In the genomic region with DNA sequence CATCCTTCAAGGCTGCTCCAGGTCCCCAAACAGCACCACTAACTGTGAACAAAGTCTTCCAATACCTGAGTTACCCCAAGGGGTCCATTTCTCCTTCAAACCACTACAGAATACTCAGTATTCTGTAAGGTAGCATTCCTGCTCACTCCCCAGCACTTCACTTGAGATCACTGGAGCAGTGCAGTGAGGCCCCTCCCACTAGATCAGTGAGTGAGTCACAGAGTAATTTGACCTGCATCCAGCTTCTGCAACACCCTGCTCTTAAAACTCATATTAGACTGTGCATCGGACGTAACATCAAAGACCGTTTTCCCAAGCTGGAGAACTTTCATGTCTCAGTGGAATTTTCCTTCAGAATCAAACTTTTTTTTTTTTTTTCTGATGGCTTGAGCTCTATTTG, we compare ENCODE assay signal across 10 mouse cellular contexts.
DNase-seq lines count a peak whose midpoint lies in the region; ATAC-seq and TF ChIP-seq lines count a peak whose summit lies in the region.
"Had no signal": no experiment of that assay in that cellular context is flagged by ENCODE, and none has a peak within 500 bp of the region (broad histone marks: within the 10 kb centered on the region; RNA-seq: fewer than 3 reads in every experiment).

No protein-coding gene starts in this region.

- no peak for TF ChIP-seq EP300 in stomach, postnatal 0 days (optimal IDR thresholded peaks at IDR 0.05)

- no peaks in the 10 kb centered on the region for H3K36me3 ChIP-seq in limb, embryonic 11.5 days (ENCODE audit: control insufficient read depth, insufficient read depth, low read length)
- no peaks in the 10 kb centered on the region for H3K36me3 ChIP-seq in limb, embryonic 10.5 days
- no peaks in the 10 kb centered on the region for H3K36me3 ChIP-seq in stomach, postnatal 0 days (ENCODE audit: control insufficient read depth, insufficient read depth, low read length)

- no peak overlapping the region for H3K9ac ChIP-seq in limb, embryonic 11.5 days (ENCODE audit: low read length)
- no peak overlapping the region for H3K9ac ChIP-seq in stomach, postnatal 0 days (ENCODE audit: low read length)

- TF ChIP-seq CTCF in stomach, postnatal 0 days (IDR thresholded peaks at IDR 0.05; ENCODE audit: low read depth): no peak

- H3K27me3 ChIP-seq in limb, embryonic 11.5 days (ENCODE audit: control insufficient read depth, insufficient read depth, low read length): no peaks in the 10 kb centered on the region
- H3K27me3 ChIP-seq in limb, embryonic 10.5 days (ENCODE audit: low read depth, poor library complexity, severe bottlenecking): 0 out of 2 replicates have a peak, but pooled peaks cover 5% of the 10 kb centered on the region
- H3K27me3 ChIP-seq in stomach, postnatal 0 days (ENCODE audit: control insufficient read depth, insufficient read depth, low read length): no peaks in the 10 kb centered on the region

- WGBS in limb, embryonic 11.5 days: 17% methylated on average over 3 of the region's 3 CpGs
- 20% methylated on average over 3 of the region's 3 CpGs for WGBS in limb, embryonic 10.5 days
- 14% methylated on average over 3 of the region's 3 CpGs for WGBS in large intestine, adult 2 months
- WGBS in stomach, postnatal 0 days: 18% methylated on average over 3 of the region's 3 CpGs

- intact Hi-C loops in heart, postnatal 10 days (cut with DNase I): no loop called here

- no peak overlapping the region for H3K4me2 ChIP-seq in limb, embryonic 11.5 days (ENCODE audit: low read depth, severe bottlenecking)
- no peak overlapping the region for H3K4me2 ChIP-seq in stomach, postnatal 0 days (replicated peaks; ENCODE audit: low read depth)

- no peak overlapping the region for H3K27ac ChIP-seq in limb, embryonic 11.5 days (replicated peaks; ENCODE audit: low read depth, low read length)
- H3K27ac ChIP-seq in limb, embryonic 10.5 days: no peak overlapping the region
- no peak overlapping the region for H3K27ac ChIP-seq in stomach, postnatal 0 days (replicated peaks)

- DNase-seq in limb, embryonic 11.5 days (ENCODE audit: low spot score): peak; percentile 39
- DNase-seq in limb, embryonic 10.5 days (ENCODE audit: low spot score): no peak
- DNase-seq in heart, postnatal 10 days: peak; percentile 18 to 33
- DNase-seq in large intestine, adult 2 months (ENCODE audit: low read depth, low spot score): peak; percentile 51
- peak; percentile 21 for DNase-seq in stomach, postnatal 0 days (ENCODE audit: low spot score)
- DNase-seq in left cerebral cortex, adult 18-20 months (ENCODE audit: low spot score in 2 of 2): no peak
- DNase-seq: thymus, postnatal 4 days had no signal

- no peaks in the 10 kb centered on the region for H3K9me3 ChIP-seq in limb, embryonic 11.5 days (ENCODE audit: control insufficient read depth, low read length)
- H3K9me3 ChIP-seq in limb, embryonic 10.5 days (replicated peaks): no peaks in the 10 kb centered on the region
- H3K9me3 ChIP-seq in stomach, postnatal 0 days (ENCODE audit: control insufficient read depth, low read length): no peaks in the 10 kb centered on the region

- H3K4me3 ChIP-seq in limb, embryonic 11.5 days (ENCODE audit: low read depth, low read length): no peak overlapping the region
- H3K4me3 ChIP-seq in limb, embryonic 10.5 days: no peak overlapping the region
- H3K4me3 ChIP-seq in stomach, postnatal 0 days (ENCODE audit: low read depth, low read length): no peak overlapping the region

- peaks cover 4% of the 10 kb centered on the region; the same call in 1 of the 2 replicates for H3K4me1 ChIP-seq in limb, embryonic 11.5 days (ENCODE audit: control insufficient read depth, insufficient read depth, low read length)
- H3K4me1 ChIP-seq in limb, embryonic 10.5 days: peaks cover 5% of the 10 kb centered on the region
- no peaks in the 10 kb centered on the region for H3K4me1 ChIP-seq in stomach, postnatal 0 days (replicated peaks; ENCODE audit: control insufficient read depth, insufficient read depth)

- peak; percentile 73 for ATAC-seq in limb, embryonic 11.5 days (ENCODE audit: insufficient number of reproducible peaks, low FRiP score, low TSS enrichment, low read depth)
- 0 out of 2 replicates have a peak, but pooled peaks have one; percentile 26 for ATAC-seq in stomach, postnatal 0 days (ENCODE audit: low FRiP score, low TSS enrichment)
- ATAC-seq in granulocyte monocyte progenitor cell, adult 5-6 weeks (replicated peaks; ENCODE audit: poor library complexity, severe bottlenecking): no peak
- ATAC-seq in cerebellum, adult (ENCODE audit: insufficient number of reproducible peaks, low FRiP score, low TSS enrichment): no peak
- ATAC-seq: forebrain, embryonic 14.5 days had no signal

Comparison
In these comparisons a context has a peak if more than half of its experiments do, and no peak if none do; other contexts are left out.
1. DNase-seq: peak in limb, embryonic 11.5 days (single experiment), heart, postnatal 10 days (2 of 2), large intestine, adult 2 months (single experiment) and stomach, postnatal 0 days (single experiment); none in limb, embryonic 10.5 days (single experiment) and left cerebral cortex, adult 18-20 months (0 of 2).
2. ATAC-seq: peak in limb, embryonic 11.5 days (single experiment) and stomach, postnatal 0 days (single experiment); none in granulocyte monocyte progenitor cell, adult 5-6 weeks (single experiment) and cerebellum, adult (single experiment).